Mouse (Mus musculus) midbrain, embryonic 10.5 days (tissue): Measurements from ENCODE around the gene Serpina3i. TPM values are rescaled to one million over a fixed set of nuclear protein-coding genes. Genes with fewer than 3 reads are reported as not detected.
"Not testable (repeated sequence)": the region's sequence is repeated elsewhere in the genome, so short reads cannot be mapped to it uniquely, and the experiment has no call there.

Experiments
- DNase-seq: peaks from one replicate; pipeline ENCODE4 v3.0.0-alpha.2; 2017; ENCODE audit warnings: low spot score
- H3K27ac ChIP-seq: fragments of 300-500 bp; sonication (generic); replicated peaks from 2 replicates; pipeline ENCODE4 v1.5.1; 2016; ENCODE audit warnings: mild to moderate bottlenecking
- H3K27me3 ChIP-seq: fragments of 300-500 bp; sonication (generic); 2 replicates; pipeline ENCODE4 v1.6.1; 2016; ENCODE audit warnings: low read depth, mild to moderate bottlenecking; ENCODE audit not compliant: poor library complexity, severe bottlenecking
- H3K36me3 ChIP-seq: fragments of 300-500 bp; sonication (generic); 2 replicates; pipeline ENCODE4 v1.6.1; 2016; ENCODE audit warnings: mild to moderate bottlenecking, moderate library complexity
- H3K4me1 ChIP-seq: fragments of 300-500 bp; sonication (generic); 2 replicates; pipeline ENCODE4 v1.6.1; 2016
- H3K4me3 ChIP-seq: fragments of 300-500 bp; sonication (generic); 2 replicates; pipeline ENCODE4 v1.5.1; 2016; ENCODE audit warnings: mild to moderate bottlenecking, moderate library complexity
- H3K9me3 ChIP-seq: fragments of 300-500 bp; sonication (generic); replicated peaks from 2 replicates; pipeline ENCODE4 v1.6.1; 2016; ENCODE audit warnings: mild to moderate bottlenecking
- WGBS: fragments of 180-500 bp; shearing (Covaris S2); methylation state at CpG from one replicate; pipeline ENCODE4 v1.1.7; 2016; 5-methylcytosine and 5-hydroxymethylcytosine counted together
- polyA plus RNA-seq: library from polyadenylated mRNA; unstranded; fragments of >200 nt; fragmentation: Nextera tagmentation; extraction: Ambion mirVana; gene quantifications from 2 replicates; pipeline ENCODE4 v1.2.1, GENCODE M21; 2016

The Serpina3i gene
- not detected in 2 replicates for polyA plus RNA-seq

- DNase-seq: no peak
- Histone ChIP-seq H3K4me1 (peaks cover 13% of the 10 kb centered on the region), H3K36me3 (no peaks in the 10 kb centered on the region), H3K4me3 (no peak within 1 kb of the TSS), H3K27ac (no peak within 1 kb of the TSS), H3K9me3 (no peaks in the 10 kb centered on the region), H3K27me3 (no peaks in the 10 kb centered on the region)
Measured at GRCm38 (mm10) chr12:104262863-104263262, at the start of gene Serpina3i. Serpina3i (plus strand) TSS chr12:104263122.

GRCm38 (mm10) chr12:104213689-104214444, 49.1 kb upstream of the Serpina3i start:
- Histone ChIP-seq H3K36me3 (no peaks in the 10 kb centered on the region), H3K4me3 (no peak overlapping the region), H3K27me3 (no peaks in the 10 kb centered on the region), H3K4me1 (peaks cover 23% of the 10 kb centered on the region), H3K9me3 (no peaks in the 10 kb centered on the region), H3K27ac (peak overlapping the region; percentile 52; the same call in 1 of the 2 replicates)
- 46% methylated on average over 2 of the region's 2 CpGs for WGBS
- peak; percentile 27 for DNase-seq

DNA sequence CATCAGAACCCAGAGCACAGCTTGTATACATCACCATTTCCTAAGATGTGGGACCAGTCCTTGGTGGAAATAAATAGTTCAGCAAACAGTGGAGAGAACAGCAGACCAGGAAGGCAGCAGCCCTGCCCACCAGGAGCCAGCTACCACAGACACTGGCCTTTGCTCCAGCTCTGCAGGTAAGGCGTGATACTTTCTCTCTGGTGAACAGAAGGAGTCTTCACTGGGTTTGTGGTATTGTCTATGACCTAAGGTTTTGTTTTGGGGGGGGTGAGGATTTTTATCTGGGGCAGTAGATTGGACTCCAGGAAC, 48.5 kb upstream of the Serpina3i start, which contains the start of gene Serpina3f:
TSS of gene Serpina3f (plus strand) at position 100 of the 309 bp plus-strand sequence.
- no peak for DNase-seq
- Histone ChIP-seq H3K36me3 (no peaks in the 10 kb centered on the region), H3K9me3 (no peaks in the 10 kb centered on the region), H3K27me3 (no peaks in the 10 kb centered on the region), H3K27ac (peak within 1 kb of the TSS; percentile 52; the same call in 1 of the 2 replicates), H3K4me3 (no peak within 1 kb of the TSS), H3K4me1 (peaks cover 23% of the 10 kb centered on the region)
- WGBS: 68% methylated on average over 1 of the region's 1 CpGs

DNA sequence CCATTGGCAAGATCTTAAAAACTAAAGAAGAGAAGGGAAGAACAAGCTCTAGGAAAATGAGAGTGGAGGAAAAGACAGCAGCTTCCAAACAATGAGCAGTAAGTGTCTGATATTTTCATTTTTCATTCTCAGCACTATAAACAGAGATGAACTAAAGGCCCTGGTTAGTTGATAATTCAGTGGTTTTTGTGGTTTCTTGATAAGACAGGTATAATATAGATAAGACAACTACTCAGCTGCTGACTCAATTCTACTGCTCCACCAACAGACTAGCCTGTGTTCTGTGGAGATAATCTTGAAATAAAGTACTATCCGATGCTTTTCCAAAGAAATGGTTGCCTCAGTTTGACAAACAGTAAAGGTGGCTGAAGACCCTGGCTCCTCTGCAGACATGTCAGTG, 47.7 kb upstream of the Serpina3i start:
- WGBS: 84% methylated on average over 1 of the region's 1 CpGs
- no peak overlapping the region for H3K27ac ChIP-seq
- H3K36me3 ChIP-seq: no peaks in the 10 kb centered on the region
- no peak overlapping the region for H3K4me3 ChIP-seq
- H3K27me3 ChIP-seq: no peaks in the 10 kb centered on the region
- peaks cover 23% of the 10 kb centered on the region for H3K4me1 ChIP-seq
- DNase-seq: no peak
- no peaks in the 10 kb centered on the region for H3K9me3 ChIP-seq

- Histone ChIP-seq H3K9me3 (no peaks in the 10 kb centered on the region), H3K27me3 (no peaks in the 10 kb centered on the region), H3K4me3 (no peak overlapping the region), H3K36me3 (no peaks in the 10 kb centered on the region), H3K4me1 (peaks cover 3% of the 10 kb centered on the region; the same call in 1 of the 2 replicates), H3K27ac (no peak overlapping the region)
- DNase-seq: no peak
- 73% methylated on average over 1 of the region's 1 CpGs for whole genome bisulfite sequencing
Measured at GRCm38 (mm10) chr12:104221616-104222015, 41.3 kb upstream of the Serpina3i start.

- Histone ChIP-seq H3K27me3 (no peaks in the 10 kb centered on the region), H3K9me3 (no peaks in the 10 kb centered on the region), H3K4me1 (peaks cover 3% of the 10 kb centered on the region; the same call in 1 of the 2 replicates), H3K4me3 (no peak overlapping the region), H3K36me3 (no peaks in the 10 kb centered on the region), H3K27ac (no peak overlapping the region)
- WGBS: 81% methylated on average over 1 of the region's 1 CpGs
- no peak for DNase-seq
Measured at GRCm38 (mm10) chr12:104223690-104224089, 39.2 kb upstream of the Serpina3i start.

GRCm38 (mm10) chr12:104224598-104225300, 38.2 kb upstream of the Serpina3i start:
- H3K9me3 ChIP-seq: no peaks in the 10 kb centered on the region

GRCm38 (mm10) chr12:104230762-104231161, 32.2 kb upstream of the Serpina3i start:
- Histone ChIP-seq H3K4me3 (no peak overlapping the region), H3K27ac (no peak overlapping the region), H3K9me3 (no peaks in the 10 kb centered on the region), H3K36me3 (no peaks in the 10 kb centered on the region), H3K4me1 (no peaks in the 10 kb centered on the region), H3K27me3 (no peaks in the 10 kb centered on the region)
- DNase-seq: no peak
- 80% methylated on average over 2 of the region's 2 CpGs for WGBS

More at GRCm38 (mm10) chr12:104224598-104225300, 38.2 kb upstream of the Serpina3i start:
- Histone ChIP-seq H3K36me3 (no peaks in the 10 kb centered on the region), H3K4me1 (peaks cover 3% of the 10 kb centered on the region; the same call in 1 of the 2 replicates), H3K27me3 (no peaks in the 10 kb centered on the region), H3K27ac (no peak overlapping the region), H3K4me3 (no peak overlapping the region)
- 76% methylated on average over 7 of the region's 7 CpGs for WGBS
- DNase-seq: no peak

DNA sequence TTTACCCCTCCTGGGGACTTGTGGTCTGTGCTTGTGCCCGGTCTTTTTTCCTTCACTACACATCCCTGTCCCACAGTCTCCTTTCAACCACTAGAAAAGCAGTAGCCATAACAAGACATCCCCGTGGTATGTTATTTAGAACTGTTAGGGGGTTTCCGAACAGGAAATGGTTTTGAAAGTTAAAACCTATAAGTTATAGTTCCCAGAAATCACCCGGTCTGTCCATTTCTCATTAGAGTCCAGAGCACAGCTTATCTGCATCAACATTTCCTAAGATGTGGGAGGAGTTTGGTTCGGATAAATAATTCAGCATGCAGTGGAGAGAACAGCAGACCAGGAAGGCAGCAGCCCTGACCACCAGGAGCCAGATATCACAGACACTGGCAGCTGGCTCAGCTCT, 27.0 kb upstream of the Serpina3i start, which contains the start of gene Serpina3g:
TSS of gene Serpina3g (plus strand) at position 331 of the 400 bp plus-strand sequence.
- H3K9me3 ChIP-seq: no peaks in the 10 kb centered on the region
- H3K4me3 ChIP-seq: no peak within 1 kb of the TSS
- no peak within 1 kb of the TSS for H3K27ac ChIP-seq
- H3K36me3 ChIP-seq: no peaks in the 10 kb centered on the region
- no peak for DNase-seq
- no peaks in the 10 kb centered on the region for H3K4me1 ChIP-seq
- WGBS: 75% methylated on average over 5 of the region's 5 CpGs
- H3K27me3 ChIP-seq: no peaks in the 10 kb centered on the region

- H3K4me3 ChIP-seq, H3K27me3 ChIP-seq: not testable (repeated sequence)
- 70% methylated on average over 1 of the region's 1 CpGs for WGBS
Measured at GRCm38 (mm10) chr12:104238048-104238447, 24.9 kb upstream of the Serpina3i start.

GRCm38 (mm10) chr12:104243307-104243706, 19.6 kb upstream of the Serpina3i start:
- DNase-seq: no peak
- Histone ChIP-seq H3K27me3 (no peaks in the 10 kb centered on the region), H3K4me1 (peaks cover 15% of the 10 kb centered on the region), H3K27ac (no peak overlapping the region), H3K9me3 (no peaks in the 10 kb centered on the region), H3K36me3 (no peaks in the 10 kb centered on the region), H3K4me3 (no peak overlapping the region)

More at GRCm38 (mm10) chr12:104238048-104238447, 24.9 kb upstream of the Serpina3i start:
- not testable (repeated sequence) for H3K36me3 ChIP-seq, H3K27ac ChIP-seq, H3K9me3 ChIP-seq, DNase-seq, H3K4me1 ChIP-seq

DNA sequence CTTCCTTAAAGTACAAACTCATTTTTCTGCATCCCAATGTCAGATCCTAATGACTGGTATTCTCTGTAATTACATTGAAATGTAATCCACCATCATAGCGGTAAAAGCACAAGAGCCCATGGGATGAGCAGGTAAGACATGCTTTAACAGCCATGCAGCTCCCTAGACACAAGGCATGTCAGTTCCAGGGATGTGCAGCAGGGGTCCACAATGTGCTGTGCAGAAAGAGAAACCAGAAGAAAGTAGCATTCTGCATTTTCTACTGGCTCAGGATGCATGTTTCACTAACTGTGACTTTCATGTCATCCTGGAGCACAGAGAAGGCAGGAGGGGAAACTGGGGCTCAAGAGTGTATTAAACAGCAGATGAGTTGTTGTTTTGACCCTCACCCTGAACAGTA, 17.8 kb upstream of the Serpina3i start:
- peaks cover 15% of the 10 kb centered on the region for H3K4me1 ChIP-seq
- H3K27me3 ChIP-seq: no peaks in the 10 kb centered on the region
- no peak overlapping the region for H3K27ac ChIP-seq
- WGBS: 83% methylated on average over 1 of the region's 1 CpGs
- no peak overlapping the region for H3K4me3 ChIP-seq
- no peaks in the 10 kb centered on the region for H3K9me3 ChIP-seq
- H3K36me3 ChIP-seq: no peaks in the 10 kb centered on the region
- no peak for DNase-seq

DNA sequence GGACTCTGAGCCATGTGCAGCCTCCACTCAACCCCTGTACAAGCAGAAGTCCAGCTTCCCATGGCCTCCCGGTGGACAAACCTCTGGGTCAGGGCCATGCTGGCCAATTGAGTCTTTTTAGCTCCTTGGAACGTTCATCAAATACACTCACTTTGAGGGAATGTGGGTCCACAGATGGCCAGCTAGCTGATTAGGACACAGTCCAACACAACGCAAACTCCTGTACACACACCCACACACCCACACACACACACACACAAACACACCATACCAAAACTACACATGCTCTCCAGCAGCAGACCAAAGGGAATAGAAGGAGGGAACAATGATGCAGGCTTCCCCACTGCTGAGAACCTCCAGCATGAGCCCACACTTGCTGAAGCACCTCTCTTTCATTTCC, 17.3 kb upstream of the Serpina3i start:
- H3K27ac ChIP-seq: no peak overlapping the region
- H3K36me3 ChIP-seq: no peaks in the 10 kb centered on the region
- no peaks in the 10 kb centered on the region for H3K9me3 ChIP-seq
- peaks cover 15% of the 10 kb centered on the region for H3K4me1 ChIP-seq
- 87% methylated on average over 3 of the region's 3 CpGs for WGBS
- DNase-seq: no peak
- no peaks in the 10 kb centered on the region for H3K27me3 ChIP-seq
- H3K4me3 ChIP-seq: no peak overlapping the region
